Comparison of ENCODE assay signal across 8 mouse cellular contexts in the genomic region with DNA sequence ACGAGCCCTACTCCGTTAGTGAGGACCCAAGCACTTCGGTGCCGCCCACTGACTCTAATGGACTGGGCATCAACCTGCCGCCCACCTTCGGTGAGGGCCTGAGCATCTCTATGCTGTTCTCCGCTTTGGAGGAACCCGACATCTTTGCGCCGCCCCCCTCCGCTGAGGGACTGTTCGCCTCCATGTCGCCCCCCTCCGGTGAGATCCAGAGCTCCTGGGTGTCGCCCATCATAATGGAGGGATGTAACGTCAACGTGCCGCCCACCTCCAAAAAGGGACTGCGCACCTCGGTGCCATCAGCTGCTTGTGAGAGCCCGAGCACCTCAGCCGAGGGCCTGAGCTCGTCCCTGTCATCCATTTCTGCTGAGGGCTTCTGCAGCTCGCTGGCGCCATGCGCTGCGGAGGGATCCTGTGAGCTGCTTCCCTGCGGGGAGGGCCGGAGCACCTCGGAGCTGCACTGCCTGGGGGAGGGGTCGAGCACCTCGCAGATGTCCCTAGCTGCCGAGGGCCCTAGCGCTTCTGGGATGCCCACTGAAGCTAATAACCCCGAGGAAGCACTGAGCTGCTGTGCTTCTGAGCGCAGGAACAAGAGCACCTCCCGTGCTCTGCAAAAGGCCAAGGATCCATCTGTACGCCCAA. TPM values are rescaled to one million over a fixed set of nuclear protein-coding genes. Genes with fewer than 3 reads are reported as not detected.
DNase-seq lines count a peak whose midpoint lies in the region; ATAC-seq and TF ChIP-seq lines count a peak whose summit lies in the region.

No protein-coding gene starts in this region.

- H3K4me1 ChIP-seq in heart, embryonic 11.5 days (ENCODE audit: control insufficient read depth, insufficient read depth, low read length) = no peaks in the 10 kb centered on the region
- no peaks in the 10 kb centered on the region; the same call in 1 of the 2 replicates for H3K4me1 ChIP-seq in kidney, embryonic 15.5 days
- peaks cover 5% of the 10 kb centered on the region; the same call in 1 of the 2 replicates for H3K4me1 ChIP-seq in limb, embryonic 15.5 days
- peaks cover 13% of the 10 kb centered on the region for H3K4me1 ChIP-seq in midbrain, embryonic 16.5 days (ENCODE audit: control insufficient read depth, insufficient read depth, low read length)

- peak; percentile 67 for ATAC-seq in erythroblast, adult 5-6 weeks (replicated peaks; ENCODE audit: low FRiP score, poor library complexity, severe bottlenecking)
- ATAC-seq in heart, embryonic 11.5 days (replicated peaks; ENCODE audit: insufficient number of reproducible peaks, low FRiP score, low TSS enrichment) = peak; percentile 49; the same call in 1 of the 2 replicates
- ATAC-seq in kidney, embryonic 15.5 days (replicated peaks; ENCODE audit: low FRiP score) = peak; percentile 76
- ATAC-seq in limb, embryonic 15.5 days (ENCODE audit: insufficient number of reproducible peaks, low FRiP score, low TSS enrichment, low read depth) = peak; percentile 83
- peak; percentile 89 for ATAC-seq in midbrain, embryonic 16.5 days

- H3K9me3 ChIP-seq in heart, embryonic 11.5 days (replicated peaks; ENCODE audit: control insufficient read depth, low read length) = no peaks in the 10 kb centered on the region
- no peaks in the 10 kb centered on the region for H3K9me3 ChIP-seq in kidney, embryonic 15.5 days (replicated peaks)
- H3K9me3 ChIP-seq in limb, embryonic 15.5 days = no peaks in the 10 kb centered on the region
- H3K9me3 ChIP-seq in midbrain, embryonic 16.5 days (replicated peaks; ENCODE audit: control insufficient read depth, low read length, poor library complexity, severe bottlenecking) = no peaks in the 10 kb centered on the region

- H3K36me3 ChIP-seq in heart, embryonic 11.5 days (ENCODE audit: control insufficient read depth, insufficient read depth, low read length) = no peaks in the 10 kb centered on the region
- H3K36me3 ChIP-seq in kidney, embryonic 15.5 days = no peaks in the 10 kb centered on the region
- no peaks in the 10 kb centered on the region for H3K36me3 ChIP-seq in limb, embryonic 15.5 days
- peaks cover 2% of the 10 kb centered on the region; the same call in 1 of the 2 replicates for H3K36me3 ChIP-seq in midbrain, embryonic 16.5 days (ENCODE audit: control insufficient read depth, insufficient read depth, low read length)

- DNase-seq in 3T3-L1 (ENCODE audit: low read depth, low spot score) = peak; percentile 77
- DNase-seq in brain, embryonic 14.5 days (ENCODE audit: low read depth) = peak; percentile 88
- peak; percentile 47 to 55 for DNase-seq in spleen, postnatal 36 days (ENCODE audit: low spot score in 2 of 2)

- WGBS in heart, embryonic 11.5 days (ENCODE audit: insufficient replicate concordance) = 11% methylated on average over 35 of the region's 38 CpGs
- 17% methylated on average over 38 of the region's 38 CpGs for WGBS in kidney, embryonic 15.5 days
- WGBS in limb, embryonic 15.5 days = 20% methylated on average over 38 of the region's 38 CpGs
- 20% methylated on average over 38 of the region's 38 CpGs for WGBS in midbrain, embryonic 16.5 days

- TF ChIP-seq CTCF in brain, embryonic 14.5 days (IDR thresholded peaks at IDR 0.05; ENCODE audit: borderline replicate concordance, extremely low read depth, insufficient read depth, insufficient read length) = peak; percentile 59

- H3K27ac ChIP-seq in heart, embryonic 11.5 days (ENCODE audit: low read depth, low read length) = no peak overlapping the region
- no peak overlapping the region for H3K27ac ChIP-seq in kidney, embryonic 15.5 days
- H3K27ac ChIP-seq in limb, embryonic 15.5 days = no peak overlapping the region
- H3K27ac ChIP-seq in midbrain, embryonic 16.5 days (ENCODE audit: low read length) = peak overlapping the region; percentile 91

- peak overlapping the region; percentile 48 for H3K4me3 ChIP-seq in heart, embryonic 11.5 days (ENCODE audit: low read depth, low read length)
- peak overlapping the region; percentile 53 for H3K4me3 ChIP-seq in kidney, embryonic 15.5 days (replicated peaks)
- peak overlapping the region; percentile 58 for H3K4me3 ChIP-seq in limb, embryonic 15.5 days
- peak overlapping the region; percentile 65 for H3K4me3 ChIP-seq in midbrain, embryonic 16.5 days (ENCODE audit: low read depth, low read length)

- TF ChIP-seq POLR2A in brain, embryonic 14.5 days (IDR thresholded peaks at IDR 0.05; ENCODE audit: borderline replicate concordance, extremely low read depth, insufficient read depth, insufficient read length, poor library complexity, severe bottlenecking) = 0 out of 2 replicates have a peak, but pooled peaks have one; percentile 22

- H3K4me2 ChIP-seq in heart, embryonic 11.5 days = peak overlapping the region; percentile 80
- H3K4me2 ChIP-seq in kidney, embryonic 15.5 days = peak overlapping the region; percentile 76
- H3K4me2 ChIP-seq in limb, embryonic 15.5 days = peak overlapping the region; percentile 70
- peak overlapping the region; percentile 60 for H3K4me2 ChIP-seq in midbrain, embryonic 16.5 days (ENCODE audit: low read length)

- H3K27me3 ChIP-seq in heart, embryonic 11.5 days (ENCODE audit: control insufficient read depth, insufficient read depth, low read length) = peaks cover 35% of the 10 kb centered on the region
- peaks cover 49% of the 10 kb centered on the region for H3K27me3 ChIP-seq in kidney, embryonic 15.5 days
- H3K27me3 ChIP-seq in limb, embryonic 15.5 days = peaks cover 13% of the 10 kb centered on the region
- peaks cover 16% of the 10 kb centered on the region for H3K27me3 ChIP-seq in midbrain, embryonic 16.5 days (ENCODE audit: control insufficient read depth, insufficient read depth, low read depth, low read length)

- H3K9ac ChIP-seq in heart, embryonic 11.5 days (ENCODE audit: low read depth, low read length) = no peak overlapping the region
- peak overlapping the region; percentile 43; the same call in 1 of the 2 replicates for H3K9ac ChIP-seq in kidney, embryonic 15.5 days
- H3K9ac ChIP-seq in limb, embryonic 15.5 days = 0 out of 2 replicates have a peak overlapping the region, but pooled peaks have one; percentile 17
- peak overlapping the region; percentile 75 for H3K9ac ChIP-seq in midbrain, embryonic 16.5 days (ENCODE audit: low read depth, low read length)

RNA-seq across cellular contexts. Expression of gene Magee1, which starts 1.2 kb away (rescaled TPM):
- 118 and 144 TPM in 2 replicates for polyA plus RNA-seq in brain, embryonic 14.5 days (2012; rRNA removed)
- total RNA-seq in erythroblast, adult 5-6 weeks (2015; ENCODE audit: low replicate concordance) = 0.19 TPM in 1 of 2 replicates, not detected in the other
- total RNA-seq in erythroblast, adult 5-6 weeks (2017; ENCODE audit: low replicate concordance) = 0.70 TPM in 1 of 2 replicates, not detected in the other
- polyA plus RNA-seq in heart, embryonic 11.5 days (2014; fragmentation: Nextera tagmentation; extraction: Ambion mirVana) = 7.9 and 10.7 TPM in 2 replicates
- polyA plus RNA-seq in kidney, embryonic 15.5 days (2015; fragmentation: Nextera tagmentation; extraction: Ambion mirVana) = 16.0 and 18.1 TPM in 2 replicates
- 24.7 and 25.9 TPM in 2 replicates for polyA plus RNA-seq in limb, embryonic 15.5 days (2015; fragmentation: Nextera tagmentation; extraction: Ambion mirVana)
- 275 and 288 TPM in 2 replicates for polyA plus RNA-seq in midbrain, embryonic 16.5 days (2015; fragmentation: Nextera tagmentation; extraction: Ambion mirVana)

RNA-seq across cellular contexts. Expression of gene Pbdc1, which starts 41.8 kb away (rescaled TPM):
- 12.5 and 12.9 TPM in 2 replicates for polyA plus RNA-seq in brain, embryonic 14.5 days (2012; rRNA removed)
- 9.2 and 15.8 TPM in 2 replicates for total RNA-seq in erythroblast, adult 5-6 weeks (2015; ENCODE audit: low replicate concordance)
- total RNA-seq in erythroblast, adult 5-6 weeks (2017; ENCODE audit: low replicate concordance) = 5.2 and 7.2 TPM in 2 replicates
- 39.1 and 45.0 TPM in 2 replicates for polyA plus RNA-seq in heart, embryonic 11.5 days (2014; fragmentation: Nextera tagmentation; extraction: Ambion mirVana)
- polyA plus RNA-seq in kidney, embryonic 15.5 days (2015; fragmentation: Nextera tagmentation; extraction: Ambion mirVana) = 64.1 and 67.8 TPM in 2 replicates
- 61.0 and 63.3 TPM in 2 replicates for polyA plus RNA-seq in limb, embryonic 15.5 days (2015; fragmentation: Nextera tagmentation; extraction: Ambion mirVana)
- 28.9 and 29.4 TPM in 2 replicates for polyA plus RNA-seq in midbrain, embryonic 16.5 days (2015; fragmentation: Nextera tagmentation; extraction: Ambion mirVana)
